In the genomic region with DNA sequence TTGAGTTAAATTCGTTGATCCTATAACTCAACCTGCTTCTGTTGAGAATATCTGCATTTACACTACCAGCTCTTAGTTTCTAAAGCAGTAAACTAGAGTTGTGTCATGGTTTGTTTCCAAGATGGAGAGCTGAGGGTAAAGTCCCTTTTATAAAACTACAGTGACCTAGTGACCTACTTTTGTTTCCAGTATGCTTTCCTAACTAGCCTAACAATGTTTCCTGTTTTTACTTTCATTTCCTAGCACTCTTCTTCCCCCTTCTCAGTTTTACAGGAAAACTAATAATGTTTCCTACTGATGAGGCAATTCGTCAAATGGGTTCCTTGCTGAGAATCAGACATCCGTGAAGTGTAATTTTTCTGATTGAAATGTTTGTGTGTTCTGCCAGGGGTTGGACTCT, we compare ENCODE assay signal across 22 mouse cellular contexts.
"Had no signal": no experiment of that assay in that cellular context is flagged by ENCODE, and none has a peak within 500 bp of the region (broad histone marks: within the 10 kb centered on the region; RNA-seq: fewer than 3 reads in every experiment).

No protein-coding gene starts in this region.

- H3K36me3 ChIP-seq: heart, embryonic 13.5 days; heart, embryonic 15.5 days; hindbrain, embryonic 13.5 days; hindbrain, embryonic 15.5 days; limb, embryonic 10.5 days; limb, embryonic 12.5 days; liver, embryonic 13.5 days had no signal

- H3K4me1 ChIP-seq: heart, embryonic 13.5 days; heart, embryonic 15.5 days; hindbrain, embryonic 13.5 days; hindbrain, embryonic 15.5 days; limb, embryonic 12.5 days; liver, embryonic 13.5 days had no signal

- H3K4me3 ChIP-seq: heart, adult 2 months; heart, embryonic 13.5 days; heart, embryonic 15.5 days; hindbrain, embryonic 13.5 days; hindbrain, embryonic 15.5 days; left cerebral cortex, adult 2 months; limb, embryonic 10.5 days; limb, embryonic 12.5 days; liver, embryonic 13.5 days had no signal

- DNase-seq: gastrocnemius, postnatal 14 days; heart, adult 11 months; heart, adult 2 months; heart, postnatal 14 days; heart, postnatal 36 days; kidney, adult 11 months; kidney, adult 8-10 months; kidney, postnatal 14 days; kidney, postnatal 36 days; layer of hippocampus, adult 9-11 months; layer of hippocampus, postnatal 36 days; liver, embryonic 13.5 days had no signal

- H3K9ac ChIP-seq: heart, embryonic 13.5 days; heart, embryonic 15.5 days; hindbrain, embryonic 13.5 days; hindbrain, embryonic 15.5 days; limb, embryonic 12.5 days; liver, embryonic 13.5 days had no signal

- ATAC-seq: hindbrain, postnatal 0 days; intestine, embryonic 16.5 days had no signal

- H3K27me3 ChIP-seq: heart, embryonic 13.5 days; heart, embryonic 15.5 days; hindbrain, embryonic 13.5 days; hindbrain, embryonic 15.5 days; limb, embryonic 12.5 days; liver, embryonic 13.5 days had no signal

- H3K27ac ChIP-seq: heart, adult 2 months; heart, embryonic 13.5 days; heart, embryonic 15.5 days; hindbrain, embryonic 13.5 days; hindbrain, embryonic 15.5 days; hindbrain, postnatal 0 days; kidney, postnatal 0 days; left cerebral cortex, adult 2 months; limb, embryonic 10.5 days; limb, embryonic 12.5 days; liver, embryonic 13.5 days had no signal

- H3K9me3 ChIP-seq: heart, embryonic 13.5 days; heart, embryonic 15.5 days; hindbrain, embryonic 13.5 days; hindbrain, embryonic 15.5 days; limb, embryonic 10.5 days; limb, embryonic 12.5 days; liver, embryonic 13.5 days had no signal
